Mouse (Mus musculus): ENCODE results near the gene Adam15. TPM values are rescaled to one million over a fixed set of nuclear protein-coding genes. Genes with fewer than 3 reads are reported as not detected.

Gene Adam15
- polyA plus RNA-seq, 1 experiment = 78.4 TPM

GRCm38 (mm10) chr3:89331561-89331960 lies 18.2 kb downstream of the Adam15 start:
- no peak for TF ChIP-seq MYOG (IDR thresholded peaks at IDR 0.05; ENCODE audit: control insufficient read depth in 1 of 3, insufficient read depth in 1 of 3, insufficient read length in 2 of 3, low read depth in 2 of 3)
- no peak for TF ChIP-seq TCF3 (IDR thresholded peaks at IDR 0.05; ENCODE audit: insufficient read length, low read depth)
- no peak for TF ChIP-seq POLR2AphosphoS2 (IDR thresholded peaks at IDR 0.05; ENCODE audit: insufficient read length, low read depth)
- TF ChIP-seq TCF12 (IDR thresholded peaks at IDR 0.05; ENCODE audit: insufficient read depth, poor library complexity, severe bottlenecking) = no peak
- no peak for TF ChIP-seq CEBPB (IDR thresholded peaks at IDR 0.05; ENCODE audit: insufficient read depth, poor library complexity, severe bottlenecking)
- no peak for TF ChIP-seq MYOD1 (IDR thresholded peaks at IDR 0.05; ENCODE audit: control insufficient read depth in 1 of 3, insufficient read length in 2 of 3, low read depth in 2 of 3)
- TF ChIP-seq E2F4 (IDR thresholded peaks at IDR 0.05; ENCODE audit: insufficient read depth) = no peak
- no peak for TF ChIP-seq SRF (IDR thresholded peaks at IDR 0.05; ENCODE audit: control insufficient read depth, insufficient read length, low read depth)
- no peak for TF ChIP-seq POLR2A (IDR thresholded peaks at IDR 0.05; ENCODE audit: insufficient read length, low read depth)
- no peak for TF ChIP-seq REST (IDR thresholded peaks at IDR 0.05; ENCODE audit: insufficient read depth, insufficient read length)
- TF ChIP-seq USF1 (IDR thresholded peaks at IDR 0.05; ENCODE audit: low read depth) = no peak
- no peak for TF ChIP-seq MAX (IDR thresholded peaks at IDR 0.05; ENCODE audit: low read depth)
- Histone ChIP-seq H3K4me3 (no peak overlapping the region), H3K79me2 (ENCODE audit: control insufficient read depth, insufficient read depth) (no peaks in the 10 kb centered on the region), H3K36me3 (ENCODE audit: control insufficient read depth, insufficient read depth) (no peaks in the 10 kb centered on the region), H3ac (ENCODE audit: control insufficient read depth, insufficient read length) (no peak overlapping the region), H3K4me2 (ENCODE audit: low read depth) (no peak overlapping the region), H3K27me3 (ENCODE audit: control insufficient read depth, insufficient read depth, insufficient read length) (no peaks in the 10 kb centered on the region)

- H3K4me2 ChIP-seq (ENCODE audit: low read depth) = no peak overlapping the region
- TF ChIP-seq CEBPB (IDR thresholded peaks at IDR 0.05; ENCODE audit: insufficient read depth, poor library complexity, severe bottlenecking) (no peak), E2F4 (IDR thresholded peaks at IDR 0.05; ENCODE audit: insufficient read depth) (no peak), SRF (IDR thresholded peaks at IDR 0.05; ENCODE audit: control insufficient read depth, insufficient read length, low read depth) (no peak), POLR2A (IDR thresholded peaks at IDR 0.05; ENCODE audit: insufficient read length, low read depth) (no peak), USF1 (IDR thresholded peaks at IDR 0.05; ENCODE audit: low read depth) (no peak), TCF3 (IDR thresholded peaks at IDR 0.05; ENCODE audit: insufficient read length, low read depth) (no peak), POLR2AphosphoS2 (IDR thresholded peaks at IDR 0.05; ENCODE audit: insufficient read length, low read depth) (no peak), MAX (IDR thresholded peaks at IDR 0.05; ENCODE audit: low read depth) (no peak), REST (IDR thresholded peaks at IDR 0.05; ENCODE audit: insufficient read depth, insufficient read length) (no peak), MYOD1 (IDR thresholded peaks at IDR 0.05; ENCODE audit: control insufficient read depth in 1 of 3, insufficient read length in 2 of 3, low read depth in 2 of 3) (no peak), TCF12 (IDR thresholded peaks at IDR 0.05; ENCODE audit: insufficient read depth, poor library complexity, severe bottlenecking) (no peak), MYOG (IDR thresholded peaks at IDR 0.05; ENCODE audit: control insufficient read depth in 1 of 3, insufficient read depth in 1 of 3, insufficient read length in 2 of 3, low read depth in 2 of 3) (no peak)
- no peaks in the 10 kb centered on the region for H3K79me2 ChIP-seq (ENCODE audit: control insufficient read depth, insufficient read depth)
- no peak overlapping the region for H3K4me3 ChIP-seq
- no peaks in the 10 kb centered on the region for H3K27me3 ChIP-seq (ENCODE audit: control insufficient read depth, insufficient read depth, insufficient read length)
- H3ac ChIP-seq (ENCODE audit: control insufficient read depth, insufficient read length) = no peak overlapping the region
- no peaks in the 10 kb centered on the region for H3K36me3 ChIP-seq (ENCODE audit: control insufficient read depth, insufficient read depth)
Measured at GRCm38 (mm10) chr3:89330948-89331347, 18.8 kb downstream of the Adam15 start.

- no peak for TF ChIP-seq POLR2A (IDR thresholded peaks at IDR 0.05; ENCODE audit: insufficient read length, low read depth)
- Histone ChIP-seq H3K4me3 (no peak overlapping the region), H3K4me2 (ENCODE audit: low read depth) (no peak overlapping the region), H3K79me2 (ENCODE audit: control insufficient read depth, insufficient read depth) (no peaks in the 10 kb centered on the region), H3ac (ENCODE audit: control insufficient read depth, insufficient read length) (no peak overlapping the region), H3K27me3 (ENCODE audit: control insufficient read depth, insufficient read depth, insufficient read length) (no peaks in the 10 kb centered on the region), H3K36me3 (ENCODE audit: control insufficient read depth, insufficient read depth) (no peaks in the 10 kb centered on the region)
Measured at GRCm38 (mm10) chr3:89330346-89330745, 19.4 kb downstream of the Adam15 start.

- H3K4me2 ChIP-seq (ENCODE audit: low read depth) = no peak overlapping the region
- H3K27me3 ChIP-seq (ENCODE audit: control insufficient read depth, insufficient read depth, insufficient read length) = no peaks in the 10 kb centered on the region
- no peak overlapping the region for H3ac ChIP-seq (ENCODE audit: control insufficient read depth, insufficient read length)
- no peak overlapping the region for H3K4me3 ChIP-seq
- no peaks in the 10 kb centered on the region for H3K36me3 ChIP-seq (ENCODE audit: control insufficient read depth, insufficient read depth)
- H3K79me2 ChIP-seq (ENCODE audit: control insufficient read depth, insufficient read depth) = no peaks in the 10 kb centered on the region
- no peak for TF ChIP-seq E2F4 (IDR thresholded peaks at IDR 0.05; ENCODE audit: insufficient read depth)
- TF ChIP-seq TCF3 (IDR thresholded peaks at IDR 0.05; ENCODE audit: insufficient read length, low read depth) = no peak
- TF ChIP-seq USF1 (IDR thresholded peaks at IDR 0.05; ENCODE audit: low read depth) = no peak
- no peak for TF ChIP-seq TCF12 (IDR thresholded peaks at IDR 0.05; ENCODE audit: insufficient read depth, poor library complexity, severe bottlenecking)
- TF ChIP-seq MAX (IDR thresholded peaks at IDR 0.05; ENCODE audit: low read depth) = no peak
- no peak for TF ChIP-seq MYOD1 (IDR thresholded peaks at IDR 0.05; ENCODE audit: control insufficient read depth in 1 of 3, insufficient read length in 2 of 3, low read depth in 2 of 3)
- no peak for TF ChIP-seq SRF (IDR thresholded peaks at IDR 0.05; ENCODE audit: control insufficient read depth, insufficient read length, low read depth)
- TF ChIP-seq MYOG (IDR thresholded peaks at IDR 0.05; ENCODE audit: control insufficient read depth in 1 of 3, insufficient read depth in 1 of 3, insufficient read length in 2 of 3, low read depth in 2 of 3) = no peak
- no peak for TF ChIP-seq CEBPB (IDR thresholded peaks at IDR 0.05; ENCODE audit: insufficient read depth, poor library complexity, severe bottlenecking)
- no peak for TF ChIP-seq POLR2A (IDR thresholded peaks at IDR 0.05; ENCODE audit: insufficient read length, low read depth)
Measured at GRCm38 (mm10) chr3:89328623-89329022, 21.2 kb downstream of the Adam15 start.

- TF ChIP-seq POLR2AphosphoS2 (IDR thresholded peaks at IDR 0.05; ENCODE audit: insufficient read length, low read depth) (no peak), MYOD1 (IDR thresholded peaks at IDR 0.05; ENCODE audit: control insufficient read depth in 1 of 3, insufficient read length in 2 of 3, low read depth in 2 of 3) (no peak), TCF3 (IDR thresholded peaks at IDR 0.05; ENCODE audit: insufficient read length, low read depth) (no peak), POLR2A (IDR thresholded peaks at IDR 0.05; ENCODE audit: insufficient read length, low read depth) (no peak), MAX (IDR thresholded peaks at IDR 0.05; ENCODE audit: low read depth) (no peak), E2F4 (IDR thresholded peaks at IDR 0.05; ENCODE audit: insufficient read depth) (no peak), TCF12 (IDR thresholded peaks at IDR 0.05; ENCODE audit: insufficient read depth, poor library complexity, severe bottlenecking) (no peak), SRF (IDR thresholded peaks at IDR 0.05; ENCODE audit: control insufficient read depth, insufficient read length, low read depth) (no peak)
- Histone ChIP-seq H3K4me2 (ENCODE audit: low read depth) (no peak overlapping the region), H3K79me2 (ENCODE audit: control insufficient read depth, insufficient read depth) (no peaks in the 10 kb centered on the region), H3K27me3 (ENCODE audit: control insufficient read depth, insufficient read depth, insufficient read length) (peaks cover 8% of the 10 kb centered on the region), H3ac (ENCODE audit: control insufficient read depth, insufficient read length) (no peak overlapping the region), H3K36me3 (ENCODE audit: control insufficient read depth, insufficient read depth) (no peaks in the 10 kb centered on the region), H3K4me3 (no peak overlapping the region)
Measured at GRCm38 (mm10) chr3:89327371-89327870, 22.4 kb downstream of the Adam15 start.
